Mouse (Mus musculus): ENCODE measurements around the gene Eppin.
"Not testable (repeated sequence)": the region's sequence is repeated elsewhere in the genome, so short reads cannot be mapped to it uniquely, and the experiment has no call there.

The Eppin gene

GRCm38 (mm10) chr2:164593494-164593893, at the start of gene Eppin:
TSS of gene Eppin (minus strand) at chr2:164593594.
- DNase-seq (ENCODE audit: low spot score in 2 of 2): no peak

GRCm38 (mm10) chr2:164641881-164642673, 48.7 kb upstream of the Eppin start:
- no peak for DNase-seq (ENCODE audit: low spot score in 2 of 2)

GRCm38 (mm10) chr2:164641129-164641528, 47.7 kb upstream of the Eppin start:
- DNase-seq (ENCODE audit: low spot score in 2 of 2): no peak

GRCm38 (mm10) chr2:164638696-164639095, 45.3 kb upstream of the Eppin start, which contains the start of gene Wfdc16:
TSS of gene Wfdc16 (minus strand) at chr2:164638796.
- no peak for DNase-seq (ENCODE audit: low spot score in 2 of 2)

- no peak for DNase-seq (ENCODE audit: low spot score in 2 of 2)
Observed at GRCm38 (mm10) chr2:164635266-164635665, 41.9 kb upstream of the Eppin start.

GRCm38 (mm10) chr2:164621775-164622174, 28.4 kb upstream of the Eppin start:
- DNase-seq (ENCODE audit: low spot score in 2 of 2): no peak

GRCm38 (mm10) chr2:164619050-164619449, 25.7 kb upstream of the Eppin start:
- no peak for DNase-seq (ENCODE audit: low spot score in 2 of 2)

GRCm38 (mm10) chr2:164615386-164615785, 22.0 kb upstream of the Eppin start:
- no peak for DNase-seq (ENCODE audit: low spot score in 2 of 2)

GRCm38 (mm10) chr2:164613471-164613870, 20.1 kb upstream of the Eppin start, which contains the start of the genes Wfdc6b and Wfdc8:
TSS of gene Wfdc6b (plus strand) at chr2:164613522.
TSS of gene Wfdc8 (minus strand) at chr2:164613626.
- DNase-seq (ENCODE audit: low spot score in 2 of 2): not testable (repeated sequence)

- no peak for DNase-seq (ENCODE audit: low spot score in 2 of 2)
Observed at GRCm38 (mm10) chr2:164608781-164609180, 15.4 kb upstream of the Eppin start.

GRCm38 (mm10) chr2:164604411-164604810, 11.0 kb upstream of the Eppin start:
- no peak for DNase-seq (ENCODE audit: low spot score in 2 of 2)

GRCm38 (mm10) chr2:164603482-164603881, 10.1 kb upstream of the Eppin start:
- no peak for DNase-seq (ENCODE audit: low spot score in 2 of 2)

GRCm38 (mm10) chr2:164600179-164600578, 6.8 kb upstream of the Eppin start:
- DNase-seq (ENCODE audit: low spot score in 2 of 2): no peak

GRCm38 (mm10) chr2:164592014-164592413, 1.4 kb downstream of the Eppin start:
- DNase-seq (ENCODE audit: low spot score in 2 of 2): no peak

- not testable (repeated sequence) for DNase-seq (ENCODE audit: low spot score in 2 of 2)
Observed at GRCm38 (mm10) chr2:164585025-164585725, 8.2 kb downstream of the Eppin start, which contains the start of gene Wfdc6a. TSS of gene Wfdc6a (minus strand) at chr2:164585447.

- DNase-seq (ENCODE audit: low spot score in 2 of 2): not testable (repeated sequence)
Observed at GRCm38 (mm10) chr2:164573359-164573758, 20.0 kb downstream of the Eppin start, which contains the start of gene Spint3. TSS of gene Spint3 (minus strand) at chr2:164573459.

GRCm38 (mm10) chr2:164567460-164567859, 25.9 kb downstream of the Eppin start:
- no peak for DNase-seq (ENCODE audit: low spot score in 2 of 2)

- no peak for DNase-seq (ENCODE audit: low spot score in 2 of 2)
Observed at GRCm38 (mm10) chr2:164566997-164567396, 26.4 kb downstream of the Eppin start.

- DNase-seq (ENCODE audit: low spot score in 2 of 2): no peak
Observed at GRCm38 (mm10) chr2:164564346-164564745, 29.0 kb downstream of the Eppin start.

- DNase-seq (ENCODE audit: low spot score in 2 of 2): no peak
Observed at GRCm38 (mm10) chr2:164563339-164564038, 29.9 kb downstream of the Eppin start.

GRCm38 (mm10) chr2:164562391-164563188, 30.8 kb downstream of the Eppin start, which contains the start of gene Wfdc2:
TSS of gene Wfdc2 (plus strand) at chr2:164562413.
- DNase-seq (ENCODE audit: low spot score in 2 of 2): no peak
